Comparison of ENCODE assay signal across 20 mouse cellular contexts in genomic region chr3:83097586-83097985, GRCm38 (mm10). TPM values are rescaled to one million over a fixed set of nuclear protein-coding genes. Genes with fewer than 3 reads are reported as not detected.
DNase-seq lines count a peak whose midpoint lies in the region; ATAC-seq and TF ChIP-seq lines count a peak whose summit lies in the region.
"Had no signal": no experiment of that assay in that cellular context is flagged by ENCODE, and none has a peak within 500 bp of the region (broad histone marks: within the 10 kb centered on the region; RNA-seq: fewer than 3 reads in every experiment).

No protein-coding gene starts in this region.

- H3K4me3 ChIP-seq in neural tube, embryonic 15.5 days (replicated peaks), result no peak overlapping the region
- H3K4me3 ChIP-seq in forebrain, postnatal 0 days (ENCODE audit: low read depth, low read length), result no peak overlapping the region
- H3K4me3 ChIP-seq in midbrain, embryonic 13.5 days (replicated peaks), result no peak overlapping the region
- H3K4me3 ChIP-seq: liver, embryonic 12.5 days had no signal

- no peak for TF ChIP-seq CTCF in forebrain, postnatal 0 days (IDR thresholded peaks at IDR 0.05; ENCODE audit: low read depth)

- H3K4me2 ChIP-seq in neural tube, embryonic 15.5 days, result no peak overlapping the region
- no peak overlapping the region for H3K4me2 ChIP-seq in forebrain, postnatal 0 days (ENCODE audit: low read depth)
- no peak overlapping the region for H3K4me2 ChIP-seq in midbrain, embryonic 13.5 days (replicated peaks)

- no peaks in the 10 kb centered on the region for H3K27me3 ChIP-seq in neural tube, embryonic 15.5 days (replicated peaks)
- no peaks in the 10 kb centered on the region for H3K27me3 ChIP-seq in forebrain, postnatal 0 days (ENCODE audit: insufficient read depth, low read length)
- H3K27me3 ChIP-seq in midbrain, embryonic 13.5 days, result no peaks in the 10 kb centered on the region; the same call in 1 of the 2 replicates
- H3K27me3 ChIP-seq: liver, embryonic 12.5 days had no signal

- no peaks in the 10 kb centered on the region for H3K36me3 ChIP-seq in neural tube, embryonic 15.5 days
- no peaks in the 10 kb centered on the region for H3K36me3 ChIP-seq in forebrain, postnatal 0 days (ENCODE audit: insufficient read depth)
- no peaks in the 10 kb centered on the region for H3K36me3 ChIP-seq in midbrain, embryonic 13.5 days
- H3K36me3 ChIP-seq: liver, embryonic 12.5 days had no signal

- peak; percentile 19 for DNase-seq in neural tube, embryonic 10.5 days (ENCODE audit: extremely low spot score, low spot score)
- DNase-seq in forebrain, postnatal 0 days, result no peak
- DNase-seq in retina, postnatal 1 day, result peak; percentile 17
- DNase-seq in cerebellum, postnatal 36 days, result no peak
- DNase-seq in kidney, postnatal 10 days, result no peak
- no peak for DNase-seq in layer of hippocampus, postnatal 10 days (ENCODE audit: low spot score in 2 of 2)
- DNase-seq: cerebellum, postnatal 10 days; gastrocnemius, postnatal 25 days; heart, postnatal 10 days; lung, embryonic 14.5 days; right cerebral cortex, postnatal 14 days; thymus, postnatal 14 days had no signal

- no peak overlapping the region for H3K27ac ChIP-seq in neural tube, embryonic 15.5 days (replicated peaks)
- peak overlapping the region; percentile 36; the same call in 1 of the 2 replicates for H3K27ac ChIP-seq in forebrain, postnatal 0 days (ENCODE audit: low read depth, low read length)
- peak overlapping the region; percentile 44; the same call in 1 of the 2 replicates for H3K27ac ChIP-seq in midbrain, embryonic 13.5 days
- H3K27ac ChIP-seq: left cerebral cortex, adult 2 months; liver, embryonic 12.5 days had no signal

- no peaks in the 10 kb centered on the region for H3K9me3 ChIP-seq in neural tube, embryonic 15.5 days (replicated peaks)
- no peaks in the 10 kb centered on the region for H3K9me3 ChIP-seq in forebrain, postnatal 0 days (ENCODE audit: low read length)
- no peaks in the 10 kb centered on the region for H3K9me3 ChIP-seq in midbrain, embryonic 13.5 days
- H3K9me3 ChIP-seq: liver, embryonic 12.5 days had no signal

- H3K9ac ChIP-seq in neural tube, embryonic 15.5 days (replicated peaks), result no peak overlapping the region
- no peak overlapping the region for H3K9ac ChIP-seq in forebrain, postnatal 0 days
- no peak overlapping the region for H3K9ac ChIP-seq in midbrain, embryonic 13.5 days (replicated peaks)
- H3K9ac ChIP-seq: liver, embryonic 12.5 days; lung, embryonic 14.5 days had no signal

- peaks cover 30% of the 10 kb centered on the region for H3K4me1 ChIP-seq in neural tube, embryonic 15.5 days
- H3K4me1 ChIP-seq in forebrain, postnatal 0 days (ENCODE audit: insufficient read depth), result peaks cover 23% of the 10 kb centered on the region
- peaks cover 32% of the 10 kb centered on the region for H3K4me1 ChIP-seq in midbrain, embryonic 13.5 days (replicated peaks)
- H3K4me1 ChIP-seq: liver, embryonic 12.5 days had no signal

- WGBS in neural tube, embryonic 15.5 days, result 28% methylated on average over 6 of the region's 6 CpGs
- 9% methylated on average over 6 of the region's 6 CpGs for WGBS in forebrain, postnatal 0 days
- WGBS in midbrain, embryonic 13.5 days, result 22% methylated on average over 6 of the region's 6 CpGs

- ATAC-seq in neural tube, embryonic 15.5 days (ENCODE audit: low FRiP score), result no peak
- ATAC-seq in forebrain, postnatal 0 days, result no peak
- ATAC-seq in midbrain, embryonic 13.5 days, result no peak
- ATAC-seq: liver, embryonic 12.5 days; Patski had no signal

RNA-seq across cellular contexts. Expression of gene Dchs2, which starts 30.2 kb away (rescaled TPM):
- polyA plus RNA-seq in neural tube, embryonic 15.5 days (2015; fragmentation: Nextera tagmentation; extraction: Ambion mirVana), result 1.1 and 1.2 TPM in 2 replicates
- total RNA-seq in forebrain, postnatal 0 days (2014; rRNA removed), result 5.8 and 8.5 TPM in 2 replicates
- 0.29 and 0.48 TPM in 2 replicates for polyA plus RNA-seq in forebrain, postnatal 0 days (2015; fragmentation: Nextera tagmentation; extraction: Ambion mirVana)
- 0.38 and 0.49 TPM in 2 replicates for polyA plus RNA-seq in midbrain, embryonic 13.5 days (2015; fragmentation: Nextera tagmentation; extraction: Ambion mirVana)
- 1 to 10 TPM; 4.5 to 5.2 TPM for total RNA-seq in layer of hippocampus, postnatal 10 days (2021)

RNA-seq across cellular contexts. Expression of gene Plrg1, which starts 42.3 kb away (rescaled TPM):
- polyA plus RNA-seq in neural tube, embryonic 15.5 days (2015; fragmentation: Nextera tagmentation; extraction: Ambion mirVana), result 92.6 and 97.6 TPM in 2 replicates
- total RNA-seq in forebrain, postnatal 0 days (2014; rRNA removed), result 90.8 and 94.0 TPM in 2 replicates
- polyA plus RNA-seq in forebrain, postnatal 0 days (2015; fragmentation: Nextera tagmentation; extraction: Ambion mirVana), result 85.6 and 95.0 TPM in 2 replicates
- 115 and 119 TPM in 2 replicates for polyA plus RNA-seq in midbrain, embryonic 13.5 days (2015; fragmentation: Nextera tagmentation; extraction: Ambion mirVana)
- 10 to 100 TPM; 45.9 to 46.2 TPM for total RNA-seq in layer of hippocampus, postnatal 10 days (2021)

RNA-seq across cellular contexts. Expression of gene Fgb, which starts 47.9 kb away (rescaled TPM):
- polyA plus RNA-seq in neural tube, embryonic 15.5 days (2015; fragmentation: Nextera tagmentation; extraction: Ambion mirVana), result 0.20 and 1.1 TPM in 2 replicates
- total RNA-seq in forebrain, postnatal 0 days (2014; rRNA removed), result not detected in 2 replicates
- not detected in 2 replicates for polyA plus RNA-seq in forebrain, postnatal 0 days (2015; fragmentation: Nextera tagmentation; extraction: Ambion mirVana)
- polyA plus RNA-seq in midbrain, embryonic 13.5 days (2015; fragmentation: Nextera tagmentation; extraction: Ambion mirVana), result 0.11 TPM in 1 of 2 replicates, not detected in the other
- total RNA-seq in layer of hippocampus, postnatal 10 days (2021), result not detected
- total RNA-seq: gastrocnemius, postnatal 25 days; heart, adult 8-10 months; layer of hippocampus, adult 8-10 months; left cerebral cortex, adult 2 months had no signal
- polyA plus RNA-seq: C2C12, Patski had no signal

Comparison
In these comparisons a context has a peak if more than half of its experiments do, and no peak if none do; other contexts are left out.
1. DNase-seq: peak in neural tube, embryonic 10.5 days (single experiment) and retina, postnatal 1 day (single experiment); none in forebrain, postnatal 0 days (single experiment), cerebellum, postnatal 36 days (0 of 2), kidney, postnatal 10 days (single experiment) and layer of hippocampus, postnatal 10 days (0 of 2).